Mouse (Mus musculus): ENCODE measurements around the gene Rab5if. TPM values are rescaled to one million over a fixed set of nuclear protein-coding genes. Genes with fewer than 3 reads are reported as not detected.
A peak's percentile ranks its signal among the peaks of the same experiment; 100 is the strongest.
"Not testable (repeated sequence)": the region's sequence is repeated elsewhere in the genome, so short reads cannot be mapped to it uniquely, and the experiment has no call there.

Gene Rab5if
- polyA plus RNA-seq, 1 experiment from 2014 or later = 181 TPM

DNA sequence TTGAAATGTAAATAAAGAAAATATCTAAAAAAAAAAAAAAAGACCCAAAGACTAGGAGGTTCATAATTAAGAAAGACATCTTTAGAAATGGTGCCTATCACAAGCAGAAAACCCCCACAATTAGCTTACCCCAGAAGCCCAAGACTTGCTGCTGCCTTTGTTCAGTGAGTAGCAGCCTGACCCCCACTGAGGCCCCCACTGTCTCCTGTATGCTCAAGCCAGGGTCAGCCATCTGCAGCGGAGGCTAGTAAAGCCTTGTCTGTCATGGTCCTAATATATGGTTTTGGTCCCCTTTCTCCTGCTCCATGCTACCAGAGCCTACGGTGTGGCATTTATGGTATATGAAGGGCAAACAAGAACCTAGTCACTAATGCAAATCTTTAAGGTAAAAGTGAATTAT is 38.4 kb downstream of the Rab5if start:
- WGBS = 76% methylated on average over 2 of the region's 2 CpGs
- DNase-seq (ENCODE audit: low spot score) = no peak

DNA sequence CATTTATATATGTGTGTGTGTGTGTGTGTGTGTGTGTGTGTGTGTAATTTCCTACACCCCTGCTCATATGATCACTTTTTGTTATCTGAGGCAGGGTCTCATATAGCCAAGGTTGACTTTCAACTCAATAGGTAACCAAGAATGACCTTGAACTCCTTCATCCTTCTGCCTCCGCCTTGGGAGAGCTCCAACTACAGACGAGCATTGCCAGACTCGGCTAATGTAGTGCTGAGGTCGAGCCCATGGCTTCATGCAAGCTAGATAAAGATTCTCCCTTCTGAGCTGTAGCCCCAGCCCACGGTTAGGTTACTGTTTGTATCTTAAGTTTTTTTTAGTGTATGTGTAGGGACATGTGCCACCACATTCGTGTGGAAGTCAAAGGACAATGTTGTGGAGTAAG is 39.0 kb downstream of the Rab5if start:
- no peaks in the 10 kb centered on the region for H3K9me3 ChIP-seq (ENCODE audit: control insufficient read depth, low read length)

More for the DNA sequence above, 38.4 kb downstream of the Rab5if start:
- no peaks in the 10 kb centered on the region for H3K27me3 ChIP-seq (replicated peaks; ENCODE audit: control insufficient read depth, insufficient read depth, low read length)
- H3K9ac ChIP-seq (ENCODE audit: low read depth, low read length) = no peak overlapping the region
- H3K27ac ChIP-seq (replicated peaks; ENCODE audit: low read depth, low read length) = no peak overlapping the region
- no peak overlapping the region for H3K4me2 ChIP-seq (ENCODE audit: low read depth, low read length)
- no peak overlapping the region for H3K4me3 ChIP-seq (ENCODE audit: low read depth, low read length)
- H3K9me3 ChIP-seq (ENCODE audit: control insufficient read depth, low read length) = no peaks in the 10 kb centered on the region
- ATAC-seq (ENCODE audit: low read depth) = no peak
- no peaks in the 10 kb centered on the region for H3K4me1 ChIP-seq (ENCODE audit: control insufficient read depth, insufficient read depth, low read length)
- no peaks in the 10 kb centered on the region for H3K36me3 ChIP-seq (ENCODE audit: control insufficient read depth, insufficient read depth, low read length)

DNA sequence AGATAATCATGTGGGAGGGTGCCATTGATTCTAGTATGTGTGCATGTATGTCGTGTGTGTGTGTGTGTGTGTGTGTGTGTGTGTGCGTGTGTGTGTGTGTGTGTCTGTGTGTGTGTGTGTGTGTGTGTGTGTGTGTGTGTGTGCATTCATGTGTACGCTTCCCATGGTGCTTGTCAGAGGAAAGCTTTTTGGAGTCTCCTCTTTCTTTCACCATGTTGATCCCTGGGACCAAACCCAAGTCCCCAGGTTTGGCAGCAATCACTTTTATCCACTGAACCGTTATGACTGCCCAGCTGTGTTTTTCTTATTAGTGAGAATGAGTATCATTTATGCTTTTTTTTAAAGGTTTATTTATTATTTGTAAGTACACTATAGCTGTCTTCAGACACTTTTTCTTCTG is 39.5 kb downstream of the Rab5if start:
- not testable (repeated sequence) for H3K4me3 ChIP-seq (ENCODE audit: low read depth, low read length); H3K27ac ChIP-seq (replicated peaks; ENCODE audit: low read depth, low read length); H3K27me3 ChIP-seq (replicated peaks; ENCODE audit: control insufficient read depth, insufficient read depth, low read length); H3K4me1 ChIP-seq (ENCODE audit: control insufficient read depth, insufficient read depth, low read length); H3K9ac ChIP-seq (ENCODE audit: low read depth, low read length); H3K4me2 ChIP-seq (ENCODE audit: low read depth, low read length); ATAC-seq (ENCODE audit: low read depth); DNase-seq (ENCODE audit: low spot score); H3K36me3 ChIP-seq (ENCODE audit: control insufficient read depth, insufficient read depth, low read length); H3K9me3 ChIP-seq (ENCODE audit: control insufficient read depth, low read length)
- WGBS = 85% methylated on average over 3 of the region's 4 CpGs

More for the DNA sequence above, 39.0 kb downstream of the Rab5if start:
- Histone ChIP-seq H3K4me2 (ENCODE audit: low read depth, low read length) (no peak overlapping the region), H3K4me3 (ENCODE audit: low read depth, low read length) (no peak overlapping the region), H3K9ac (ENCODE audit: low read depth, low read length) (no peak overlapping the region), H3K27me3 (replicated peaks; ENCODE audit: control insufficient read depth, insufficient read depth, low read length) (no peaks in the 10 kb centered on the region), H3K36me3 (ENCODE audit: control insufficient read depth, insufficient read depth, low read length) (no peaks in the 10 kb centered on the region), H3K4me1 (ENCODE audit: control insufficient read depth, insufficient read depth, low read length) (no peaks in the 10 kb centered on the region), H3K27ac (replicated peaks; ENCODE audit: low read depth, low read length) (no peak overlapping the region)
- ATAC-seq (ENCODE audit: low read depth) = no peak
- 80% methylated on average over 6 of the region's 6 CpGs for WGBS
- no peak for DNase-seq (ENCODE audit: low spot score)

DNA sequence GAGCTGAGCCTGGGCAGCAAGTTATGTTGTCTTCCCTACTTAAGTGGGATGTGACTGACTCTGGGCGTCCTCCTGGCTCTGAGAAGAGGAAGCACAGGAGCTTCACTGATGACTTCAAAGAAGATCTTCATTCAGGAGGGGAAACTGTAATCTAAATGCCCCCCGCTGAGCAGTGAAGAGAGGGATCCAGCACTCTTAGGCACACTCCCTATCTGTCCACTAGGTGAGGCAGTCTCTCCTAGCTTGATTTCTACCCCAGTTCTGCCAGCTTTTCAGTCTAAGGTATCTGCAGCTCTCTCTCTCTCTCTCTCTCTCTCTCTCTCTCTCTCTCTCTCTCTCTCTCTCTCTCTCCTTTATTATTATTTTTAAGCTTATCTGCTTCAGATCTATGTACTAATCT is 40.4 kb downstream of the Rab5if start:
- Histone ChIP-seq H3K4me3 (ENCODE audit: low read depth, low read length) (no peak overlapping the region), H3K9ac (ENCODE audit: low read depth, low read length) (no peak overlapping the region), H3K36me3 (ENCODE audit: control insufficient read depth, insufficient read depth, low read length) (no peaks in the 10 kb centered on the region), H3K4me2 (ENCODE audit: low read depth, low read length) (no peak overlapping the region), H3K27ac (replicated peaks; ENCODE audit: low read depth, low read length) (no peak overlapping the region), H3K9me3 (ENCODE audit: control insufficient read depth, low read length) (no peaks in the 10 kb centered on the region), H3K4me1 (ENCODE audit: control insufficient read depth, insufficient read depth, low read length) (no peaks in the 10 kb centered on the region), H3K27me3 (replicated peaks; ENCODE audit: control insufficient read depth, insufficient read depth, low read length) (no peaks in the 10 kb centered on the region)
- no peak for DNase-seq (ENCODE audit: low spot score)
- WGBS = 26% methylated on average over 2 of the region's 2 CpGs
- no peak for ATAC-seq (ENCODE audit: low read depth)

DNA sequence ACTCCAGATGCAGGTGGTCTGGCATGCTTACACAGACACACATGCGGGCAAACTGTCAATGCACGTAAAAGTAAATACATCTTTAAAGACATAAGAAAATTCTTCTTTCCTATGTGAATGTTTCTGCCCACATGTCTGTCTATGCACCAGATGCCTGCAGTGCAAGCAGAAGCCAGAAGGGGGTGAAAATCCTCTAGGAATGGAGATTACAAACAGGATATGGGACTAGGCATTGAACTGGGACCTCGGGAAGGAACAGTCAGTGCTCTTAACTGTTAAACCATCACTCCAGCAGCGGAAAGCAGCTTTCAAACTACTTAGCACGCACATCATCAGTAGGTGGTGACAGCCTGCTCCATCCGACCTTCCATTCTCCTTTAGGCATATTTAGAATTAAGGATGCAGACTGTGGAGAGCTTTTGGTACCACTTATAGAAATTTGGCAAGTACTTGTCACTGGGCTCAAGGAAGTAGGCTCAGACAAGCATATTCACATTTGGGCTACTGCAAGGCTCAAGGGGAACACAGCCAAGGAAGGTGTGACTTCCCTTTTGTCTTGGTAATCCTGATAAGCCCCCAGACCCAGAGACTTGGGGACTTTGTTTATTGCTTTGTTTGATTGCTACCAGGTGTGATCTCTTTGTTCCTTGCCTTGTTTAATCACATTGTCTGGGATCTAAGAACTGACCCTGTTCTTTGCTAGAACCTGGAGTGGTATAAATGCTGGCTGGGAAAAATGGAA is 42.2 kb downstream of the Rab5if start:
- Histone ChIP-seq H3K4me1 (ENCODE audit: control insufficient read depth, insufficient read depth, low read length) (no peaks in the 10 kb centered on the region), H3K27me3 (replicated peaks; ENCODE audit: control insufficient read depth, insufficient read depth, low read length) (no peaks in the 10 kb centered on the region), H3K36me3 (ENCODE audit: control insufficient read depth, insufficient read depth, low read length) (no peaks in the 10 kb centered on the region), H3K4me3 (ENCODE audit: low read depth, low read length) (no peak overlapping the region), H3K9ac (ENCODE audit: low read depth, low read length) (no peak overlapping the region), H3K9me3 (ENCODE audit: control insufficient read depth, low read length) (no peaks in the 10 kb centered on the region), H3K27ac (replicated peaks; ENCODE audit: low read depth, low read length) (no peak overlapping the region), H3K4me2 (ENCODE audit: low read depth, low read length) (no peak overlapping the region)
- ATAC-seq (ENCODE audit: low read depth) = 0 out of 2 replicates have a peak, but pooled peaks have one; percentile 60
- peak; percentile 43 for DNase-seq (ENCODE audit: low spot score)
- WGBS = 24% methylated on average over 6 of the region's 6 CpGs

DNA sequence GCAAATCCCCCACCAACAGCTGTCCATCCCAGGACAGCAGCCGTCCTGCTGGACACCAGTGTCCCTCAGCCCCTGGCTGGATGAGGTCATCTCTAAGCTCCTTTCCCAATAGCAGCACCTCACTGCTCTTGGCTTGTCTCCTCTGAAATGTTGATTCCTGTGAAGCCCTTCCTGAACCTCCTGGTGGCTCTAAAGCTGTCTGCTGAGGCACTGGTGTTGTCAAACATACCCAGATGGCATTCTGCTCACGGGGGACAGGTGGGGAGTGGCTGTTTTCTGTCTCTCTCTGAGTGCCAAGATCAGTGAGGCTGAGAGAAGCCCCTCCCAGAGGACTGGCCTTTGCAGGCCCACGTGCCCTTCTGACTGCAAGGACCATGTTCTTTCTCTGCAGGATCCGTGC is 43.0 kb downstream of the Rab5if start:
- not testable (repeated sequence) for H3K36me3 ChIP-seq (ENCODE audit: control insufficient read depth, insufficient read depth, low read length); H3K27ac ChIP-seq (replicated peaks; ENCODE audit: low read depth, low read length); H3K27me3 ChIP-seq (replicated peaks; ENCODE audit: control insufficient read depth, insufficient read depth, low read length); H3K9me3 ChIP-seq (ENCODE audit: control insufficient read depth, low read length); H3K4me3 ChIP-seq (ENCODE audit: low read depth, low read length); H3K4me1 ChIP-seq (ENCODE audit: control insufficient read depth, insufficient read depth, low read length); H3K9ac ChIP-seq (ENCODE audit: low read depth, low read length); H3K4me2 ChIP-seq (ENCODE audit: low read depth, low read length); DNase-seq (ENCODE audit: low spot score); ATAC-seq (ENCODE audit: low read depth)
- WGBS = 40% methylated on average over 4 of the region's 4 CpGs

DNA sequence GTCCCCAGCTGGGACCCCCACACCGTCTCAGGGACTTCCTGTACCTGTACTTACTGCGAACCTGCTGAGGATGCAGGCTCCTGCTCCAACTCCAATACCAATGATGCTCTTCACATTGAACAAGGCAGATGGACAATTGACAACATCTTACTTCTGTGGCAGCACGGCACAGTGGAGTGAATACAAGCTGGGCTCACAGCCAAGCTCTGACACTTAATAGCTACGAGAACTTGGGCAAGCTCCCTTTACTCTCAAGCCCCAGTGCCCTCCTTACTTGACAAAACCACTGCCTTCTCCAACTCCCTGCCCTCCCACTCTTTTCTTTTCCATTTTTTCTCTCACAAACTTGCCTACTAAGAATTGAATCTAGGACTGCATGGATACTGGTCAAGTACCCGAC is 50.3 kb downstream of the Rab5if start:
- Histone ChIP-seq H3K9me3 (ENCODE audit: control insufficient read depth, low read length) (no peaks in the 10 kb centered on the region), H3K27ac (replicated peaks; ENCODE audit: low read depth, low read length) (no peak overlapping the region), H3K4me3 (ENCODE audit: low read depth, low read length) (no peak overlapping the region), H3K36me3 (ENCODE audit: control insufficient read depth, insufficient read depth, low read length) (no peaks in the 10 kb centered on the region), H3K9ac (ENCODE audit: low read depth, low read length) (no peak overlapping the region), H3K4me1 (ENCODE audit: control insufficient read depth, insufficient read depth, low read length) (no peaks in the 10 kb centered on the region), H3K27me3 (replicated peaks; ENCODE audit: control insufficient read depth, insufficient read depth, low read length) (no peaks in the 10 kb centered on the region), H3K4me2 (ENCODE audit: low read depth, low read length) (no peak overlapping the region)
- 59% methylated on average over 5 of the region's 5 CpGs for whole genome bisulfite sequencing
- no peak for ATAC-seq (ENCODE audit: low read depth)
- DNase-seq (ENCODE audit: low spot score) = peak; percentile 63

DNA sequence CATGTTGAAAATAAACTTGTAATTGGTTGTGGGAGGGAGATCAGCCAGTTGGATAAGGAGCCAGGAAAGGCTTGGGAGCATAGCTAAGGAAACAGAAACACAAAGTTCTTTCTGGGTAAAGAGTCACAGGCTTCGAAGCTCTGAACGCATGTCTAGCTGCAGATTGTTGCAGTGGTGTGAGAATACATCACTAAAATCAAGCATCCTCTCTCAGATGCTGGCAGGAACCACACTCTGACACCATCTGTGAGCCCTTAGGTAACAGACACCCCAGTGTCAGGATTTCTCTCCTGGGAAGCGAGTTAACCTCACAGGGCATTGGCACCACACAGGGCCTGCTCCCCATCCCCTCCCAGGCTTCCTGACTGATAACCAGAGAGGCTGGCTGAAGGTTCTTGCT is 52.6 kb downstream of the Rab5if start:
- DNase-seq (ENCODE audit: low spot score) = no peak
- Histone ChIP-seq H3K9ac (ENCODE audit: low read depth, low read length) (no peak overlapping the region), H3K27me3 (replicated peaks; ENCODE audit: control insufficient read depth, insufficient read depth, low read length) (no peaks in the 10 kb centered on the region), H3K36me3 (ENCODE audit: control insufficient read depth, insufficient read depth, low read length) (no peaks in the 10 kb centered on the region), H3K4me1 (ENCODE audit: control insufficient read depth, insufficient read depth, low read length) (no peaks in the 10 kb centered on the region), H3K4me3 (ENCODE audit: low read depth, low read length) (no peak overlapping the region), H3K4me2 (ENCODE audit: low read depth, low read length) (no peak overlapping the region), H3K9me3 (ENCODE audit: control insufficient read depth, low read length) (no peaks in the 10 kb centered on the region), H3K27ac (replicated peaks; ENCODE audit: low read depth, low read length) (no peak overlapping the region)
- 75% methylated on average over 3 of the region's 3 CpGs for WGBS
- no peak for ATAC-seq (ENCODE audit: low read depth)

DNA sequence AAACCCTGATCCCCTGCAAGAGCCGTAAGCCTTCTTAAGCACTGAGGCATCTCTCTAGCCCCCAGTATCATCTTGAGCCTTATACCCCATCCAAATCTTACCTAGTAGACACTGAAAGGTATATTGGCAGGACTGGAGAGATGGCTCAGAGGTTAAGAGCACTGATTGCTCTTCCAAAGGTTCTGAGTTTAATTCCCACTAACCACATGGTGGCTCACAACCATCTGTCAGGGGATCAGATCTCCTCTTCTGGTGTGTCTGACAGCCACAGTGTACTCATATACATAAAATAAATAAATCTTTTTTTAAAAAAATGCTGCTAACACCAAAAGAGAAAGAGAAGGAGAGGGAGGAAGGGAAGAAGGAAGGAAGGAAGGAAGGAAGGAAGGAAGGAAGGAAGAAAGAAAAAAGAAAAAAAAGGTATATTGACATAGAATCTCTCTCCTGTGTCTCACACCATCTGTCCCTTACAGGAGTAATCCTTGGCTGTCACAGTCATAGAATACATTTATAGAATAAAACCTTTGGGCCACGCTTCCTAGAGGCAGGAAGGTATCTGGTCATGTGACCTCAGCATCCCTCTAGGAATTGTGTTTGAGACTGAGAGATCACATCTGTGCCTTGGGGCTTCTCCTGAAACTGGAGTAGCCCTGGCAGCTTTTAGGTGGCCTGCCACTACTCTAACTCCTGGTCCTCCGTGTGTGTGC is 53.6 kb downstream of the Rab5if start:
- ATAC-seq (ENCODE audit: low read depth) (no peak), DNase-seq (ENCODE audit: low spot score) (no peak)
- Histone ChIP-seq H3K4me1 (ENCODE audit: control insufficient read depth, insufficient read depth, low read length) (no peaks in the 10 kb centered on the region), H3K9me3 (ENCODE audit: control insufficient read depth, low read length) (no peaks in the 10 kb centered on the region), H3K9ac (ENCODE audit: low read depth, low read length) (no peak overlapping the region), H3K27ac (replicated peaks; ENCODE audit: low read depth, low read length) (no peak overlapping the region), H3K27me3 (replicated peaks; ENCODE audit: control insufficient read depth, insufficient read depth, low read length) (no peaks in the 10 kb centered on the region), H3K4me2 (ENCODE audit: low read depth, low read length) (no peak overlapping the region), H3K36me3 (ENCODE audit: control insufficient read depth, insufficient read depth, low read length) (no peaks in the 10 kb centered on the region), H3K4me3 (ENCODE audit: low read depth, low read length) (no peak overlapping the region)
- 82% methylated on average over 3 of the region's 3 CpGs for WGBS

Measured in embryonic facial prominence, embryonic 14.5 days (tissue).